Mouse (Mus musculus) Muller cell, postnatal 12 days (primary cell): ENCODE results near the gene Abca7.

Experiments
- DNase-seq: peaks from one replicate; pipeline ENCODE4 v3.0.0-alpha.2; 2015; ENCODE audit errors: inconsistent ontology term

Gene Abca7

GRCm38 (mm10) chr10:79994397-79995115 is 1.7 kb upstream of the Abca7 start:
- no peak for DNase-seq

DNA sequence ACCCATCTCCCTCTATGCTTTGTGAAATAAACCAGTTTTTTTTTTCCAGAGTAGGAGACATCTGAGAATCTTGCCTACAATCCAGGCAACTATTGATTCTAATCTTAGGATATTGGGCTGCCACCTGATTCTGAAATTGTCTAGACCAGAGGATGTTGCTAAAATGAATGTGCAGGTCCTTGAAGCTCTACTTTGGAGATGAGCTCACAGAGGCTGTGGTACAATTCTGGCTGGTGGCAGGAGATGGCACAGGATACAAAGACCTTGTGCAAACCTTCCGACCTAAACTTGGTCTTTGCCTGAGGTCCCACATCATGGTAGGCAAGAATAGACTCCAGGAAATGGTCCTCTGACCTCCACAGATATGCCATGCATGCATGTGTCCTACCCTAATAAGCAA is 658 bp upstream of the Abca7 start:
- no peak for DNase-seq

GRCm38 (mm10) chr10:79997034-79997760 is 903 bp downstream of the Abca7 start:
- DNase-seq: peak; percentile 72

- DNase-seq: peak; percentile 67
Observed at GRCm38 (mm10) chr10:79997819-79998218, 1.5 kb downstream of the Abca7 start.

- DNase-seq: no peak
Observed at GRCm38 (mm10) chr10:80001945-80002344, 5.7 kb downstream of the Abca7 start.

GRCm38 (mm10) chr10:80002829-80003228 is 6.5 kb downstream of the Abca7 start:
- DNase-seq: no peak

GRCm38 (mm10) chr10:80003374-80004232 is 7.3 kb downstream of the Abca7 start:
- DNase-seq: no peak

GRCm38 (mm10) chr10:80004233-80004705 is 8.0 kb downstream of the Abca7 start:
- no peak for DNase-seq

DNA sequence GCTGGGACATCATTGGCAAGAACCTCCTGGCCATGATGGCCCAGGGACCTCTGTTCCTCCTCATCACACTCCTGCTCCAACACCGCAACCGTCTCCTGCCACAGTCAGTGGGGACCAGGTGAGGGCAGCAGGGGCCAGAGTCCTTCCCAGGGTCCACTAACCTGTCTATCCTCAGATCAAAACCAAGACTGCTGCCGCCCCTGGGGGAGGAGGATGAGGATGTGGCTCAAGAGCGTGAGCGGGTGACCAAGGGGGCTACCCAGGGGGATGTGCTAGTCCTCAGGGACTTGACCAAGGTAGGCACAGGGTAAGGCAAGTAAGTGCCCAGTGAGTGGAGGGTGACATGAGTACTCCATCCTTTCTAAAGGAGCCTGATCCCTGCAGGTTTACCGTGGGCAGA is 15.4 kb downstream of the Abca7 start:
- no peak for DNase-seq

- DNase-seq: no peak
Observed at GRCm38 (mm10) chr10:80013609-80014008, 17.3 kb downstream of the Abca7 start.

GRCm38 (mm10) chr10:80014484-80015290 is 18.4 kb downstream of the Abca7 start:
- DNase-seq: no peak

- no peak for DNase-seq
Observed at GRCm38 (mm10) chr10:80015583-80015982, 19.3 kb downstream of the Abca7 start.

DNA sequence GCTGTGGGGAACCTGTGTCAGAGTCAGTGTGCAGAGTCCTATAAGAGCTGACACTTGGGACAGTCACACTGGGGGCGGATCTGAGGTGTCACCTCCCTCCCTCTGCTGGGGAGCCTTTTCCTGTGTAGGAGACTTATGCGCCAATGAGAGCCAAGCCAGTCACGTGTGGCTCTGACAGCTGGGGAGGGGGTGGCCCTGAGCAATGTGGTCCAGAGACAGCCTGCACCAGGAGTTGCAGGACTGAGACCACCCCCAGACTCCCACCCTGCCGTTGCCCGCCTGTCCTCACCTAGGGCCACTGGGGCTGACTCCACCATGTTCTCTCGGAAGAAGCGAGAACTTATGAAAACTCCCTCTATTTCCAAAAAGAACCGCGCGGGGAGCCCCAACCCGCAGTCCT is 20.2 kb downstream of the Abca7 start, which contains the start of gene Arhgap45:
Gene Arhgap45 (plus strand): TSS at position 143 of the 400 bp plus-strand sequence.
- DNase-seq: no peak

DNA sequence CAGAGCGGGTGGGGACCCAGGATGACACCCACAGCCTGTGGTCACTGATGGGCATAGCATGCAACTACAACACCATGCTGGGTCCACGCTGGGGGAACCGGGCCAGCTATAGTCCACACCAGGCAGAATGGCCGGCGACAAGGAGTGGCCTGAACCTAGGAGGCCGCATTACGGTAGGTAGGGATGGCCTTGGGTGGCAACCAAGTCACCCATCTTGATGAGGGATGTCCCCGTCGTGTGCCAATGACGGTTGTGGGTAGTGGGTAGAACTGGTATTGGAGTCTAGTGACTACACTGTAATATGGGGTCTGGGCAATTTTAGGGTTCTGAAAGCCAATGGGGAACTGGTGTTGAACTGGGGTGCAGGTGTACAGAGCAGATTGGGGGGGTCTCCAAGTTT is 20.6 kb downstream of the Abca7 start:
- DNase-seq: no peak

- no peak for DNase-seq
Observed at GRCm38 (mm10) chr10:80017361-80017760, 21.1 kb downstream of the Abca7 start.

DNA sequence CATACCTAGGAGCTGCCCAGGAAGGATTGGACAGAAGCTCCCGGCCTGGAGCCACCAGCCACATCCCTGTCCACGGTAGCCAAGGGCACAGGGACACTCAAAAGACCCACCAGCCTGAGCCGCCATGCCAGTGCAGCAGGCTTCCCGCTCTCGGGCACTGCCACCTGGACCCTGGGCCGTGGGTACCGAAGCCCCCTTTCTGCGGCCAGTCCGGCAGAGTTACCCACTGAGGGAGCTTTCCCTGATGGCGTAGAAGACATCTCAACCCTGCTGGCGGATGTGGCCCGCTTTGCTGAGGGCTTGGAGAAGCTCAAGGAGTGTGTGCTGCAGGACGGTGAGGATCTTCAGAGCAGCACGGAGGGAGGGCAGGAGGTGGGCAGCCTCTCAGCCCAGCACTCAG is 21.5 kb downstream of the Abca7 start:
- DNase-seq: no peak

DNA sequence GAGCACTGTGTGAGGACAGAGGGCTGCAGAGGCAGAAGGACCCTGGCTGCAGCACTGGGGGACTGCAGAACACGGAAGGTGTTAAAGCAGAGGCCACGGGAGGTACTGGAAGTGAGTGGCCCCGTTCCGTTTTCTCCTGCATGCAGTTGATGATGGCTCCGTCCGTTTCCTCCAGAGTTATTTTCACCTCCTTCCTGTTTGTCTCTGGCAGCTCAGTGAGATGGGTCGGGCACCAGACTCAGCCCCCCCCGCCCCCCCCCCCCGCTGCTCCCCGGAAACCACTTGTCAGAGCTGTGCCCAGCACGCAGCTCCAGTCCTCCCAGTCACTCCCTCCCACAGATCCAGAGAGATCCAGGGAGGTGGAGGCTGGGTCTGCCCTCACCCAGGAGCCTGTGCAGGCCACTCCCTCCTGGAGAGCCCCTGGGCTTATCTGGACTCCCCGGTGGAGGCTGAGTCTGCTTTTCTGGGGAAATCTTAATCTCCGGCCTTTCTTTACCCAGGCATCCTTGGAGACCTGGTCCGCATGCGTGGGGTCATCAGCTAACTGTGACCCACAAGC is 22.5 kb downstream of the Abca7 start:
- DNase-seq: no peak

DNA sequence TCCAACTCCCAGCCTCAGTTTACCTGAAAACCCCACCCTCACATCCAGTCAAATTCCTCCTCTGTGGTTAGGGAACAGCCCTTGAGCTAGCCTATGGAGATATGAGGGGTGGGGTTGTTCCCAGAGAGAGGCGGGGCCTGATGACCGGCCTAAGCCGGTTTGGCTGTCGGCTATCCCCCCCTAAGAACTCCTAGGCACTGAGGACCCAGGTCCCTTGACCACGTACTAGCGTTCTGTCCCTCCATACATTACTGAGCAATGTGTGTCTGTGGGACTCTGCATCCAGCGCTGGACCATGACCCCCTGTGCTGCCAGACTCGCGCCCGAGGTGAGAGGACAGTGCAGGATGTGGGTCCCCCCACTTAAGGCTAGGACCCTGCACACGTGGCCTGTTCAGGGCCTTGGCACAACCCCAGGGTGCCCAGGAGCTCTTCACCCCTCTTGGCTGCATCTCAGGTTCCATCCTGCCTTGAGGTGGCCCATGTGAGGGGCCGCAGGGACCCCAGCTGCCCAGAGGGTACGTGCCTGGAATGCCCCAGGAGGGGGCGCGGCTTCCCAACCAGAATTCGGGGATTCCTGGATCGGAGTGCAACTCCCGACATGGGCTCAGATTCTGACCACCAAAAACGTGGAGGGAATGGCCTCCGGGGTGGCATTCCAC is 23.3 kb downstream of the Abca7 start:
- no peak for DNase-seq

DNA sequence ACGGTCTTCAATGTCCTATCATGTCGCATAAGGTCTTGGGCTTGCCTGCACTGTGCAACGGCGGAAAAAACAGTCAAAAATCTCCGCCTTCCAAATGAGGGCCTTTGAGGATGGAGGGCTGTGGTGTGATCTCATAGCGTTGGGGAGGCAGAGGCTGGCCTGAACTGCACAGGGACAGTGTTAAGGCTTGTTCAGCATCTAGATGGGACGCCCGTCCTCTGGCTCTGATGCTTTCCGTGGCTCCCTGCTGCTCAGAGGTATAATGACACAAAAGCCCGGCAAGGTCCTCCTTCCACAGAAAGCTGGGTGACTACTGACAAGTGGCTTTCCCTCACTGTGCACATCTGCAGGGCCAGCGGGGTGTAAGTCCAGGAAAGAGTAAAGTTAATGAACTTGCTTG is 23.9 kb downstream of the Abca7 start:
- no peak for DNase-seq

DNA sequence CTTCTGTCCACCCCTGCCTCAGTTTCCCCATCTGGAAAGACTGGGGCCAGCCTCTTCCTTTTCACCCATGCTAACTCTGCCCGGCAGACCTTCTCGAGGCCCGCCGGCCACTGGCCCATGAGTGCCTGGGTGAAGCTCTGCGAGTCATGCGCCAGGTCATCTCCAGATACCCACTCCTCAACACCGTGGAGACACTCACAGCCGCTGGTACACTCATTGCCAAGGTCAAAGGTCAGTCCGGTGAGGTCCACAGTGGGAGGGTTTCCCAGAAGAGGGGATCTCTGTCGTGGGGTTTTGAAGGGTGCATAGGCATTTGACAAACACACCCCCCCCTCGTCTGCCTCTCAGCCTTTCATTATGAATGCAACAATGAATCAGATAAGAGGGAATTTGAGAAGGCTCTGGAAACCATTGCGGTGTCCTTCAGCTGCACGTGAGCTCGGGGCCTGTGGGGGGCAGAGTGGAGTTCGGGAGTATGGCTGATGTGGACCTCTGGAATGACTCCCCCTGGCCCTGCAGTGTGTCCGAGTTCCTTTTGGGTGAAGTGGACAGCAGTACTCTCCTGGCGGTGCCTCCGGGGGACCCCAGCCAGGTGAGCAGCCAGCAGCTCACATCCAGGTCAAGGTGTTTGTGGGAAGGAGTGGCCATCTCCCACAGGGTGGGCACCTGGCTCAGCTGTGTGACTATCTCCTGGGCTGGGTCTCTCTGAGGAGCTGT is 24.5 kb downstream of the Abca7 start:
- no peak for DNase-seq
